Mouse (Mus musculus) heart, adult 2 months (tissue): Measurements from ENCODE around the gene Ttc25.

ENCODE experiments used
- CTCF ChIP-seq: fragments of 200-600 bp; IDR thresholded peaks from 2 replicates; pipeline ENCODE4 v1.8.1; 2022; ENCODE audit warnings: antibody characterized with exemption, mild to moderate bottlenecking, moderate library complexity
- EP300 ChIP-seq: fragments of 200-500 bp; IDR thresholded peaks from 2 replicates; pipeline ENCODE4 v1.6.1; 2011; ENCODE audit warnings: low read depth, low read length, control low read depth; ENCODE audit not compliant: insufficient read depth

- TF ChIP-seq CTCF (no peak), EP300 (no peak)
Observed at GRCm38 (mm10) chr11:100513716-100514115, 31.7 kb upstream of the Ttc25 start.
